ENCODE assay signal across 8 mouse cellular contexts in genomic region chr1:151571838-151572578, GRCm38 (mm10). TPM values are rescaled to one million over a fixed set of nuclear protein-coding genes. Genes with fewer than 3 reads are reported as not detected.
DNase-seq lines count a peak whose midpoint lies in the region; ATAC-seq and TF ChIP-seq lines count a peak whose summit lies in the region.

No protein-coding gene starts in this region.

- no peak for TF ChIP-seq CTCF in lung, adult 2 months (IDR thresholded peaks at IDR 0.05; ENCODE audit: insufficient read depth, low read length)

- TF ChIP-seq POLR2A in lung, adult 2 months (IDR thresholded peaks at IDR 0.05; ENCODE audit: borderline replicate concordance, extremely low read depth, low read depth, low read length) = no peak

- no peak for ATAC-seq in embryonic facial prominence, embryonic 15.5 days (ENCODE audit: insufficient number of reproducible peaks, low FRiP score, low TSS enrichment, low read depth)
- ATAC-seq in limb, embryonic 11.5 days (ENCODE audit: insufficient number of reproducible peaks, low FRiP score, low TSS enrichment, low read depth) = no peak
- ATAC-seq in neural tube, embryonic 14.5 days (ENCODE audit: low read depth) = no peak

- H3K27ac ChIP-seq in embryonic facial prominence, embryonic 15.5 days (replicated peaks) = peak overlapping the region; percentile 34; the same call in 1 of the 2 replicates
- H3K27ac ChIP-seq in limb, embryonic 11.5 days (replicated peaks; ENCODE audit: low read depth, low read length) = no peak overlapping the region
- no peak overlapping the region for H3K27ac ChIP-seq in neural tube, embryonic 14.5 days (ENCODE audit: low read depth, low read length)

- 0 out of 2 replicates have a peak, but pooled peaks cover 9% of the 10 kb centered on the region for H3K27me3 ChIP-seq in embryonic facial prominence, embryonic 15.5 days
- peaks cover 7% of the 10 kb centered on the region; the same call in 1 of the 2 replicates for H3K27me3 ChIP-seq in limb, embryonic 11.5 days (ENCODE audit: control insufficient read depth, insufficient read depth, low read length)
- peaks cover 6% of the 10 kb centered on the region; the same call in 1 of the 2 replicates for H3K27me3 ChIP-seq in neural tube, embryonic 14.5 days (ENCODE audit: control insufficient read depth, insufficient read depth, low read length)

- H3K4me1 ChIP-seq in lung, adult 2 months (ENCODE audit: control insufficient read depth, insufficient read depth, low read length) = no peaks in the 10 kb centered on the region
- peaks cover 19% of the 10 kb centered on the region for H3K4me1 ChIP-seq in embryonic facial prominence, embryonic 15.5 days
- peaks cover 5% of the 10 kb centered on the region; the same call in 1 of the 2 replicates for H3K4me1 ChIP-seq in limb, embryonic 11.5 days (ENCODE audit: control insufficient read depth, insufficient read depth, low read length)
- no peaks in the 10 kb centered on the region; the same call in 1 of the 2 replicates for H3K4me1 ChIP-seq in neural tube, embryonic 14.5 days (ENCODE audit: control insufficient read depth, insufficient read depth, low read length)

- WGBS in lung, adult 2 months = 18% methylated on average over 10 of the region's 10 CpGs
- 23% methylated on average over 10 of the region's 10 CpGs for WGBS in embryonic facial prominence, embryonic 15.5 days
- WGBS in limb, embryonic 11.5 days = 25% methylated on average over 10 of the region's 10 CpGs
- WGBS in neural tube, embryonic 14.5 days = 25% methylated on average over 10 of the region's 10 CpGs

- peak overlapping the region; percentile 94 for H3K4me2 ChIP-seq in embryonic facial prominence, embryonic 15.5 days (replicated peaks)
- H3K4me2 ChIP-seq in limb, embryonic 11.5 days (ENCODE audit: low read depth, severe bottlenecking) = peak overlapping the region; percentile 68
- peak overlapping the region; percentile 62 for H3K4me2 ChIP-seq in neural tube, embryonic 14.5 days (ENCODE audit: low read depth, low read length)

- H3K4me3 ChIP-seq in lung, adult 2 months (replicated peaks; ENCODE audit: extremely low read depth, low read depth, low read length) = peak overlapping the region; percentile 87
- H3K4me3 ChIP-seq in embryonic facial prominence, embryonic 15.5 days (replicated peaks) = peak overlapping the region; percentile 60
- peak overlapping the region; percentile 33 for H3K4me3 ChIP-seq in limb, embryonic 11.5 days (ENCODE audit: low read depth, low read length)
- H3K4me3 ChIP-seq in neural tube, embryonic 14.5 days (ENCODE audit: low read depth, low read length) = peak overlapping the region; percentile 31

- no peaks in the 10 kb centered on the region for H3K36me3 ChIP-seq in embryonic facial prominence, embryonic 15.5 days
- no peaks in the 10 kb centered on the region for H3K36me3 ChIP-seq in limb, embryonic 11.5 days (ENCODE audit: control insufficient read depth, insufficient read depth, low read length)
- H3K36me3 ChIP-seq in neural tube, embryonic 14.5 days (ENCODE audit: control insufficient read depth, insufficient read depth, low read length) = no peaks in the 10 kb centered on the region

- DNase-seq in lung, adult 2 months = no peak
- no peak for DNase-seq in lung, postnatal 10 days
- DNase-seq in limb, embryonic 11.5 days (ENCODE audit: low spot score) = no peak
- no peak for DNase-seq in adrenal gland, postnatal 4 days (ENCODE audit: low spot score in 2 of 2)
- no peak for DNase-seq in kidney, postnatal 10 days
- no peak for DNase-seq in left cerebral cortex, adult 8-10 months (ENCODE audit: low spot score in 2 of 2)

- H3K9ac ChIP-seq in embryonic facial prominence, embryonic 15.5 days = peak overlapping the region; percentile 62; the same call in 1 of the 2 replicates
- no peak overlapping the region for H3K9ac ChIP-seq in limb, embryonic 11.5 days (ENCODE audit: low read length)
- no peak overlapping the region for H3K9ac ChIP-seq in neural tube, embryonic 14.5 days (replicated peaks; ENCODE audit: low read depth, low read length)

- H3K9me3 ChIP-seq in embryonic facial prominence, embryonic 15.5 days (replicated peaks) = no peaks in the 10 kb centered on the region
- no peaks in the 10 kb centered on the region for H3K9me3 ChIP-seq in limb, embryonic 11.5 days (ENCODE audit: control insufficient read depth, low read length)
- H3K9me3 ChIP-seq in neural tube, embryonic 14.5 days (ENCODE audit: control insufficient read depth, low read length) = no peaks in the 10 kb centered on the region

RNA-seq across cellular contexts. Expression of gene Fam129a, which starts 1.0 kb away (rescaled TPM):
- 14.7 and 22.4 TPM in 2 replicates for polyA plus RNA-seq in lung, adult 2 months (2012; rRNA removed)
- 18.9 and 22.0 TPM in 2 replicates for polyA plus RNA-seq in embryonic facial prominence, embryonic 15.5 days (2015; fragmentation: Nextera tagmentation; extraction: Ambion mirVana)
- 0.89 and 0.92 TPM in 2 replicates for polyA plus RNA-seq in limb, embryonic 11.5 days (2014; fragmentation: Nextera tagmentation; extraction: Ambion mirVana)
- polyA plus RNA-seq in neural tube, embryonic 14.5 days (2014; fragmentation: Nextera tagmentation; extraction: Ambion mirVana) = 2.4 and 3.3 TPM in 2 replicates
- total RNA-seq in adrenal gland, postnatal 4 days (2021) = 10 to 100 TPM; 69.0 to 77.2 TPM
- total RNA-seq in left cerebral cortex, adult 8-10 months (2022) = 1 to 10 TPM; 1.5 to 3.0 (median 2.7) TPM

Comparison
In these comparisons a context has a peak if more than half of its experiments do, and no peak if none do; other contexts are left out.
1. H3K4me3 ChIP-seq: peak in every context shown above with its lines; median percentile 87 in lung, adult 2 months; 60 in embryonic facial prominence, embryonic 15.5 days; 33 in limb, embryonic 11.5 days; 31 in neural tube, embryonic 14.5 days.